Comparison of ENCODE assay signal across 8 mouse cellular contexts in the genomic region with DNA sequence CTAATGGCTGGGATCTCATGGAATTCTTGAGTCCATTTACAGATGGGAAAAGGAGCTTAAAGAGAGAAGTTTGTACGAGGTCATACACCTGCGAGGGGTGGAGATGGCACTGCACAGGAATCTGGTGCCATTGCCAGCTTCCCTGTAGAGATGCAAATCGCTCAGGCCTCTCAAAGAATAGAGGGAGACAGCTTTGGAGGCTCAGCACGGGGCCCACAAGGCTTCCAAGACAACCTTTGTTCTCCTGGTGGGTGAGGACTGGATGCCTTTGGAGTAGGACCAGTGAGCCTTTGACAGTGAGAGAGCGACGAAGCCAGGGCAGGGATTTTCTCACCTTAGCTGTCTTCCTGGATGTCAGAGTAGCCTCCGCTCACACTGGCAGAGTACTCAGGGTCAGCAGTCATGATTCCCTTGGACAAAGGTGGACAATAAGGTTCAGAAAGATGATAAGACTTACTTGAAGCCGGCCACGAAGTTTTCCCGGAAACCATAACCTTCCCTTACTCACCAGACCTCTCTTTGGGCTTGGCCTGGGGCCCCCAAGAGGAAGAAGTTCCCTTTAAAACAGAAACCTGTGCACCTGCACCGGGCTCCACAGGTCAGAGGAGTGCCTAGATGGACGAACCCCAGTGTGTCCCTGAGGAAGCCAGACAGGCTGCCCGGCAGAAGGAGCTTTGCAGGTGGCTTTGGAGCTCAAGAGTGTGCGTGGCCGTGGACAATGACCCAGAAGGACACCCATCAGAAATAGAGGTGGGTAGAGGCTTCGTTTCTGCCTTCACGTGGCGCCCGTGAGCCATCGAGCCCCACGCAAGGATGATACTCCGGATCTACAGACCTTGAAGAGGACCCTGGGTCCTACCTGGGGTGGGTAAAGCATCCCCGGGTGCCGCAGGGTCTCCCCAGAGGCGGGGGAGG. TPM values are rescaled to one million over a fixed set of nuclear protein-coding genes. Genes with fewer than 3 reads are reported as not detected.
A peak's percentile ranks its signal among the peaks of the same experiment; 100 is the strongest.
DNase-seq lines count a peak whose midpoint lies in the region; ATAC-seq and TF ChIP-seq lines count a peak whose summit lies in the region.

Tmem74b (plus strand) TSS at position 778 of the 915 bp plus-strand sequence.

- H3K4me1 ChIP-seq in kidney, adult 2 months (ENCODE audit: control insufficient read depth, insufficient read depth, low read length), result no peaks in the 10 kb centered on the region
- H3K4me1 ChIP-seq in ES-E14 (ENCODE audit: control insufficient read depth in 2 of 2, insufficient read depth in 2 of 2, low read length in 2 of 2, poor library complexity in 1 of 2), result peaks cover 0 to 9% of the 10 kb centered on the region in 2 experiments; a peak in 2 of 4 replicates
- H3K4me1 ChIP-seq in embryonic facial prominence, embryonic 14.5 days (ENCODE audit: control insufficient read depth, insufficient read depth, low read length), result peaks cover 6% of the 10 kb centered on the region; the same call in 1 of the 2 replicates
- 0 out of 2 replicates have a peak, but pooled peaks cover 4% of the 10 kb centered on the region for H3K4me1 ChIP-seq in limb, embryonic 11.5 days (ENCODE audit: control insufficient read depth, insufficient read depth, low read length)
- peaks cover 4% of the 10 kb centered on the region; the same call in 1 of the 2 replicates for H3K4me1 ChIP-seq in small intestine, adult 2 months (ENCODE audit: control insufficient read depth, insufficient read depth, insufficient read length, low read length)

- no peak within 1 kb of the TSS for H3K27ac ChIP-seq in kidney, adult 2 months (ENCODE audit: insufficient read depth, low read depth, low read length)
- no peak within 1 kb of the TSS for H3K27ac ChIP-seq in ES-E14 (ENCODE audit: insufficient read depth, low read depth, low read length, poor library complexity, severe bottlenecking)
- H3K27ac ChIP-seq in embryonic facial prominence, embryonic 14.5 days (replicated peaks; ENCODE audit: low read depth, low read length), result no peak within 1 kb of the TSS
- no peak within 1 kb of the TSS for H3K27ac ChIP-seq in limb, embryonic 11.5 days (replicated peaks; ENCODE audit: low read depth, low read length)
- H3K27ac ChIP-seq in small intestine, adult 2 months (ENCODE audit: insufficient read depth, low read depth, low read length), result no peak within 1 kb of the TSS

- H3K4me2 ChIP-seq in embryonic facial prominence, embryonic 14.5 days (ENCODE audit: low read depth, low read length), result peak within 1 kb of the TSS; percentile 100
- peak within 1 kb of the TSS; percentile 99 for H3K4me2 ChIP-seq in limb, embryonic 11.5 days (ENCODE audit: low read depth, severe bottlenecking)

- TF ChIP-seq CTCF in kidney, adult 2 months (conservative IDR thresholded peaks at IDR 0.05; ENCODE audit: insufficient read depth, insufficient read length, low read depth, low read length), result no peak
- no peak for TF ChIP-seq CTCF in small intestine, adult 2 months (IDR thresholded peaks at IDR 0.05; ENCODE audit: extremely low read depth, insufficient read length, insufficient replicate concordance, low read depth, low read length)

- peak within 1 kb of the TSS; percentile 77 for H3K9ac ChIP-seq in ES-E14 (ENCODE audit: insufficient read depth, low read depth, low read length, poor library complexity, severe bottlenecking)
- H3K9ac ChIP-seq in embryonic facial prominence, embryonic 14.5 days (ENCODE audit: low read depth, low read length), result peak within 1 kb of the TSS; percentile 74
- peak within 1 kb of the TSS; percentile 72 for H3K9ac ChIP-seq in limb, embryonic 11.5 days (ENCODE audit: low read length)

- DNase-seq in kidney, adult 2 months, result no peak
- DNase-seq in kidney, postnatal 4 days, result no peak
- no peak for DNase-seq in ES-E14 (ENCODE audit: low read depth, low spot score)
- no peak for DNase-seq in embryonic facial prominence, embryonic 14.5 days (ENCODE audit: low spot score)
- no peak for DNase-seq in limb, embryonic 11.5 days (ENCODE audit: low spot score)
- no peak for DNase-seq in MN1 (ENCODE audit: low spot score)
- no peak for DNase-seq in right cerebral cortex, adult 18-20 months

- in situ Hi-C loops in ES-E14 (cut with MboI; ENCODE audit: low sequenced_read_pairs in 2 of 2, unreplicated experiment in 2 of 2), result no loop called here

- TF ChIP-seq POLR2A in kidney, adult 2 months (IDR thresholded peaks at IDR 0.05; ENCODE audit: low read depth, low read length), result no peak
- no peak for TF ChIP-seq POLR2A in small intestine, adult 2 months (IDR thresholded peaks at IDR 0.05; ENCODE audit: low read depth, low read length)

- H3K9me3 ChIP-seq in ES-E14 (ENCODE audit: control insufficient read depth, insufficient read depth, low read depth, low read length), result no peaks in the 10 kb centered on the region
- no peaks in the 10 kb centered on the region for H3K9me3 ChIP-seq in embryonic facial prominence, embryonic 14.5 days (ENCODE audit: control insufficient read depth, low read length)
- no peaks in the 10 kb centered on the region for H3K9me3 ChIP-seq in limb, embryonic 11.5 days (ENCODE audit: control insufficient read depth, low read length)

- no peaks in the 10 kb centered on the region; the same call in 1 of the 2 replicates for H3K27me3 ChIP-seq in kidney, adult 2 months (replicated peaks; ENCODE audit: control insufficient read depth, insufficient read depth, low read length)
- peaks cover 40% of the 10 kb centered on the region for H3K27me3 ChIP-seq in embryonic facial prominence, embryonic 14.5 days (replicated peaks; ENCODE audit: control insufficient read depth, insufficient read depth, low read length)
- peaks cover 22% of the 10 kb centered on the region for H3K27me3 ChIP-seq in limb, embryonic 11.5 days (ENCODE audit: control insufficient read depth, insufficient read depth, low read length)
- H3K27me3 ChIP-seq in small intestine, adult 2 months (ENCODE audit: control insufficient read depth, insufficient read depth, low read length), result peaks cover 15% of the 10 kb centered on the region

- H3K4me3 ChIP-seq in kidney, adult 2 months (ENCODE audit: insufficient read depth, low read depth, low read length), result peak within 1 kb of the TSS; percentile 29
- H3K4me3 ChIP-seq in ES-E14 (ENCODE audit: insufficient read depth in 1 of 2, low read depth in 1 of 2, low read length in 2 of 2, poor library complexity in 1 of 2, severe bottlenecking in 1 of 2), result peak within 1 kb of the TSS; percentile 66 to 84
- peak within 1 kb of the TSS; percentile 66 for H3K4me3 ChIP-seq in embryonic facial prominence, embryonic 14.5 days (ENCODE audit: low read depth, low read length)
- peak within 1 kb of the TSS; percentile 65 for H3K4me3 ChIP-seq in limb, embryonic 11.5 days (ENCODE audit: low read depth, low read length)
- peak within 1 kb of the TSS; percentile 61 for H3K4me3 ChIP-seq in small intestine, adult 2 months (ENCODE audit: low read depth, low read length)

- no peaks in the 10 kb centered on the region for H3K36me3 ChIP-seq in kidney, adult 2 months (ENCODE audit: control insufficient read depth, insufficient read depth, low read length)
- H3K36me3 ChIP-seq in ES-E14 (ENCODE audit: control insufficient read depth, insufficient read depth, low read length, poor library complexity, severe bottlenecking), result no peaks in the 10 kb centered on the region
- H3K36me3 ChIP-seq in embryonic facial prominence, embryonic 14.5 days (ENCODE audit: control insufficient read depth, insufficient read depth, low read length), result no peaks in the 10 kb centered on the region
- no peaks in the 10 kb centered on the region for H3K36me3 ChIP-seq in limb, embryonic 11.5 days (ENCODE audit: control insufficient read depth, insufficient read depth, low read length)
- no peaks in the 10 kb centered on the region for H3K36me3 ChIP-seq in small intestine, adult 2 months (ENCODE audit: control insufficient read depth, insufficient read depth, low read length)

- 16% methylated on average over 25 of the region's 25 CpGs for WGBS in kidney, adult 2 months
- WGBS in embryonic facial prominence, embryonic 14.5 days, result 5% methylated on average over 22 of the region's 25 CpGs
- 3% methylated on average over 25 of the region's 25 CpGs for WGBS in limb, embryonic 11.5 days
- WGBS in small intestine, adult 2 months, result 14% methylated on average over 25 of the region's 25 CpGs

- no peak for ATAC-seq in embryonic facial prominence, embryonic 14.5 days (ENCODE audit: low read depth)
- ATAC-seq in limb, embryonic 11.5 days (ENCODE audit: insufficient number of reproducible peaks, low FRiP score, low TSS enrichment, low read depth), result peak; percentile 23

TF ChIP-seq in ES-E14, 5 proteins besides CTCF, POLR2A, EP300 and RAD21:
- TF ChIP-seq HCFC1 (IDR thresholded peaks at IDR 0.05; ENCODE audit: borderline replicate concordance, insufficient read depth, low read length), result no peak
- TF ChIP-seq ZNF384 (IDR thresholded peaks at IDR 0.05; ENCODE audit: low read depth, low read length), result no peak
- TF ChIP-seq ZC3H11A (IDR thresholded peaks at IDR 0.05; ENCODE audit: borderline replicate concordance, low read depth, low read length), result no peak
- TF ChIP-seq MAFK (IDR thresholded peaks at IDR 0.05; ENCODE audit: insufficient read depth, low read depth, low read length), result no peak
- no peak for TF ChIP-seq CHD2 (IDR thresholded peaks at IDR 0.05; ENCODE audit: low read depth, low read length)

RNA-seq across cellular contexts. Expression of gene Tmem74b, which starts in this region (rescaled TPM):
- polyA plus RNA-seq in kidney, adult 2 months (2012; rRNA removed), result 0.35 and 0.45 TPM in 2 replicates
- total RNA-seq in ES-E14 (2012; rRNA removed), result 0.40 and 0.85 TPM in 2 replicates
- 2.5 and 3.1 TPM in 2 replicates for polyA plus RNA-seq in embryonic facial prominence, embryonic 14.5 days (2014; fragmentation: Nextera tagmentation; extraction: Ambion mirVana)
- 1.7 and 2.3 TPM in 2 replicates for polyA plus RNA-seq in limb, embryonic 11.5 days (2014; fragmentation: Nextera tagmentation; extraction: Ambion mirVana)
- polyA plus RNA-seq in small intestine, adult 2 months (2012; rRNA removed), result 0.08 and 0.32 TPM in 2 replicates
